Mouse (Mus musculus) ovary, postnatal 36 days (tissue): Measurements from ENCODE around the gene Ddx28.
A peak's percentile ranks its signal among the peaks of the same experiment; 100 is the strongest.

Experiments used
- DNase-seq: peaks from one replicate; pipeline ENCODE4 v3.0.0; 2022; ENCODE audit warnings: low spot score, mixed read lengths

Ddx28 gene

DNA sequence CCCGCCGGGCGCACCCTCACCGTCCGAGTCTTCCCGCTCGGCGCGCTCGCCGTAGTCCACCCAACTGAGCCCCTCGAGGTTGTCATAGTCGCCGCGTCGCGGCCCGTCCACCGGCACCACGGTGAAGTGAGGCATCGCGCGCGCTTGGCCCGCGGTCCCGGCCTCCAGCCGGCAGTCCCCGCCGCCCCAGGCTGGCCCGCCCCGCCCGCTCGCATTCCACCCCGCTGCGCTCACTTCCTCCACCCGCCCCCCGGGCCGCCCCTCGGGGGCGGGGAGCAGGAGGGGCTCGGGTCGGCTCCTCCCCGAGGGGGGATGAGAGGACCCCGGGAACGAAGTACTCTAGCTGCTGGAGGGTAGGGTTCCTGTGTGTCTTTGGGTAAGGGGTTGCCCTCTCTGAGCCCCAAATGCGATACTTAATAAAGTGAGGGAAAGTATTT, 45.8 kb downstream of the Ddx28 start, which contains the start of gene Slc12a4:
TSS of gene Slc12a4 (minus strand) at position 193 of the 437 bp plus-strand sequence.
- peak; percentile 84 for DNase-seq

DNA sequence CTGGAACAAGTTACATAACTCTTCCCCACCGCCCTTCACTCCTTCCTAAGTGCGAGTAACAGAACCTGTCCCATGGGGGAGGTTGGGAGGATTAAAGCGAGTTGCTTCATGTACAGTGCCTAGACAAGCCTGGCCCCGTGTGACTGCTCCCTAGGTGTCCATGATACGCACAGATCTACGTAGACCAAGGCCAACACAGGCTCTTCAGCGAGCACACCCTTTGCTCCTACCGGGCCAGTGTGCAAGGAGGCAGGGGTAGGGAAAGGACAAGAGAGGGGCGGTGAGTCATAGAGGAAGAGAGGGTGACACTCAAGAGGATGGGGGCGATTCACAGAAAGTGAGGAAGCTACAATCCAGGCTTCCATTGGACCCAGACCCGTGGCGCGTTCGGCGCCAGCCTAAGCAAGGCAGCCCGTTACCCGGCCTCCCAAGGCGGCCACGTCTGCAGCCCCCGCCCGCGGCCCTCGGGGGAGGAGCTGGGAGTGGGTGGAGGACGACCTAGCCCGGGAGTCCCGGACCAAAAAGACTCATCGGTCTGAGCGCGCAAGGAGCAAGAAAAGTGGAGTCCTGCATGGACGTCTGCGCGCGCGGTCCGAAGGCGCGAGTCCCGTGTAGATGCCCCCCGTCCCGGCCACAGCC, 46.3 kb downstream of the Ddx28 start:
- peak; percentile 69 for DNase-seq

DNA sequence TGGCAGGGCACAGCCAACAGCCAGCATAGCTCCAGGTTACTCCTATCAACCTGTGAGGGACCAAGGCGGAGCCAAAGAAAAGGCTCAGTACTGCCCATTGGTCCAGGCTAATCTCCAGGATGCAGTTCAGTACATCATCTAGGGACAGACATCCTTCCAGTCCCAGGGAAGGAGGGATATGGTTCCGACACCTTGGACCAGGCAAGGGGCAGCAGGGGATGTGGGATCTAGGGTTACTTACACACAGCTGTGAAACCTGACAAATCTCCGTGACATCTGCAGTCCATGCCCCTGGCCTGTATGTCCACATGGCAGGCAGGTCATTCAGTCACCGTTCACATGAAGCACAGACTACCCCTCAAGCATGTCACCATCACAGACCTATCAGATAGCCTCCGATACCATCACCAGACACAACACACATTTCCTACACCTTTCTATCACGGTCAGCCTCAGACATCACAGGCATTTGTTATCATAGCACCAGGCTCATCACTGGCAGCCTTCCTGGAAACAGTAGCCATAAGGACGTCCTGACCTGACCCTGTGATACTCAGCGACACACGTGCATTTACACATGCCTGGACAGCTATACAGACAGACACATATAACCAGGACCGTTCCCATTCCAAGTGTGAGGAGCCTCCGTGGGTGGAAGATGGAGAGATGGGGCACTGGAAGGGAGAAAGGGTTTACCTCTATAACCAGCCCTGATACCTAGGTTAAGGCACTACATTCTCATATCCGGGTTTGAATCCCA, 47.0 kb downstream of the Ddx28 start:
- DNase-seq = no peak

DNA sequence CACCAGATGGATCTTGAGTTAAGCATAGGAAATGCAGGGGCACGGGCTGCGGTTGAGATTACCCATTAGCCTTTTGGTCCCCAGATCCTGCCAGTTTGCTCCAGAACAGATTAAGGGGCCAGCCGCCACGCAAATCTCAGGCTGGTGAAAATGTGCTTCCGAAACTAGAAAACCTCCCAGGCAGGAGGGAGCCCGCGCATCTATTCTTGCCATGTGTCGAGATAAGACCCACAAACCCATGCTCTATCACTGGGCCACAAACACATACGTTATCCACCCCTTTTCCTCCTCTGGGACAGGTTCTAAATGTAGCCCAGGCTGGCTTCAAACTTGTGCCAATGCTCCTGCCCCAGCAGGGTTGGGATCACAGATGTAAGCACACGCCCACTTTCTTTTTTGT, 50.1 kb downstream of the Ddx28 start:
- DNase-seq = no peak

DNA sequence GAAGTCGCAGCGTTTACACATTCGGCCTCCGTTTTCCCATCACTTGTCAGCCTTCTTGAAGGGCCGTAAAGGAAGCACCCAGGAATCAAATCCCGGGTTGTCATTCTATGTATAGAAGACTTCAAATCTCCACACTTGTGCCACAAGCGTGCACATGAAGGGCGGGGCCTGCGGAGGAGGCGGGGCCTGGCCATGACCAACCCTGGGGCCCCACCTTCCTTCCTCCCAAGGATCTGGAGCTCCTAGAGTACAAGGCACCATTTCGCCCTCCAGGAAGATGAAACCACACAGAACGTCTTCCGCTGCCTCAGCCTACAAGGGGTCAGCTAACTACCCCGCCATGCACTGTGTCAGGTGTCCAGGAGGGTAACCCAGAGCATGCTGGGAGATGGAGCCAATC, 50.6 kb downstream of the Ddx28 start:
- DNase-seq = no peak
